Mouse (Mus musculus): ENCODE data around the gene Olfr50.

The Olfr50 gene

DNA sequence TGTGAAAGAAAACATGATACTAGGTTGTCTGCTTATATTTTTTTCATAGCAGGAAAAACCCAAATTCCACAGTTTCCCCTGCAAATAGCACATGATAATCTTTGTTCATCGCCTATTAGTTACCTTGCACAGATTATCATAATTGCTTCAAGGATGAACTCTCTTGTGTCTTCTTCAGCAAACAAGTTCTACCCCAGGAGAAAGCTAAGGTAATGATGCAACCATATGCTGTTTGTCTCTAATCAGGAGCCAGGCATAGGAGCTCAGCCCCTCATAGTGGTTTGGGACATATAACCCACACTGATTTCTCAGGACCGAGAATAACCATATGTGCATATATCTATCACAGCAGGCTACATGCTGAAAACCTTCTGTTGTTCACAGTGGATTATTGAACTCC, at the start of gene Olfr50:
TSS of gene Olfr50 (plus strand) at position 301 of the 400 bp plus-strand sequence.
- no peak for DNase-seq

DNA sequence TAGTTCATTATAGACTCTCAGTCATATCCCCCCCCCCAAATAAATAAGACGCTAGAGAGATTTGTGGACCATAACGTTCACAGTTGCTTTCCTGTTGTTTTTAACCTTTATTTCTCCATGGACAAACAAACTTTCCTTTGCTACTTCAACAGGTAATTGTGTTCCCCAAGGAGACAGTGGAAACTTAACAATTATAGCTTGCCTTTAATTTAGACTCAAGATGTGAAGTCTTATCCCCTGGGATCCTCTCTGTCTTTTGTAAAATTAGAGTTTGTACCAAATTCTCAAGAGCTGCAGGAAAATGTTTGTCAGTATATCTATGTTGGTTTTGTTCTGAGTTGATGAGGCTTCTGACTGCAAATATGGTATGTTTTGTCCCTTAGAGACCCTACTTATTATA, 6.4 kb upstream of the Olfr50 start, which contains the start of gene Olfr348:
TSS of gene Olfr348 (plus strand) at position 301 of the 400 bp plus-strand sequence.
- no peak for DNase-seq

DNA sequence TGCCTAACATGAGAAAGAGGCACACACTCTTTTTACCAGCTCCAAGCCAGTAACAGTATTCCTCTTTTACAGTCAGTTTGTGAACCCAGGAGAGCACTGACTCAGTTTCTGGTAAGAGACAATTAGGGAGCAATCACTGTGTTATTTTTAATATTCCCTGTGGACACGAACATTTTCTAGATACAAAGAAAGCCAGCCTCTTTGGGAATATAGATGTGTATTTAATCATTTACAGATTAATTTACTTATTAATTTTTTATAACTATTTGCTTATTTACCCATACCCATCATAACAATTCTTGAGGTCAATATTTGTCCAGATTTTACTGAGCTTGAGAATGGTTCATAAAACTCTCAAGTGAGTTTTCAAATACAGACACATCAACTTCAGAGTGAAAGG, 26.6 kb downstream of the Olfr50 start, which contains the start of gene Olfr3:
TSS of gene Olfr3 (minus strand) at position 101 of the 400 bp plus-strand sequence.
- DNase-seq = no peak

DNA sequence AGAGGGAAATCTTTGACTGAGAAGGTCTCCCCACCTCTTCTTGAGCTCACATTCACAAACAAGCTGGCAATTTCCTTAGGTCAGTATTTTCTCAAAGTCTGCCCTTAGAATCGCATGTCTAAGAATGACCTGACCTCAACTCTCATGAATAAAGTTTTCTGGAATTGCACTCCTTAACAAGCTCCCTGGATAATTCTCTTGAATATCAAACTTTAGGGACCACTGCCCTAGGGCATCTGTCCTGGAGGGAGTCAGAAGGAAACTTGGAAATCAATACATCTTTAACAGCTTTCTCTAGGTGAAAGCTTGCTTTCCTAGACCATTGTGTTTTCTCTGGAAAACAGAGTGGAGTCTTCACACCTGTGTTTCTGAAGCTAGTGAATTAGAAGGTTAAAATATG, 55.7 kb downstream of the Olfr50 start, which contains the start of gene Olfr350:
TSS of gene Olfr350 (plus strand) at position 301 of the 400 bp plus-strand sequence.
- no peak for DNase-seq
